Mouse (Mus musculus) spleen, adult 12 weeks (tissue): ENCODE results near the gene Plg.

Source experiments
- DNase-seq: peaks from one replicate; pipeline ENCODE4 v3.0.0; 2022; ENCODE audit warnings: low spot score

Gene Plg

GRCm38 (mm10) chr17:12385049-12385794, 6.8 kb downstream of the Plg start:
- DNase-seq: no peak

- no peak for DNase-seq
Measured at GRCm38 (mm10) chr17:12387781-12388180, 9.4 kb downstream of the Plg start.

- no peak for DNase-seq
Measured at GRCm38 (mm10) chr17:12388239-12388638, 9.8 kb downstream of the Plg start.

- DNase-seq: no peak
Measured at GRCm38 (mm10) chr17:12396163-12396677, 17.8 kb downstream of the Plg start.

GRCm38 (mm10) chr17:12403420-12403819, 25.0 kb downstream of the Plg start:
- no peak for DNase-seq

- DNase-seq: no peak
Measured at GRCm38 (mm10) chr17:12409346-12409944, 31.0 kb downstream of the Plg start.

- no peak for DNase-seq
Measured at GRCm38 (mm10) chr17:12412181-12412890, 33.9 kb downstream of the Plg start.

- DNase-seq: no peak
Measured at GRCm38 (mm10) chr17:12412891-12413237, 34.5 kb downstream of the Plg start.

- DNase-seq: no peak
Measured at GRCm38 (mm10) chr17:12415031-12415735, 36.8 kb downstream of the Plg start.

GRCm38 (mm10) chr17:12415741-12416140, 37.3 kb downstream of the Plg start:
- no peak for DNase-seq

- DNase-seq: peak; percentile 32
Measured at GRCm38 (mm10) chr17:12416250-12416895, 38.0 kb downstream of the Plg start.

- no peak for DNase-seq
Measured at GRCm38 (mm10) chr17:12419491-12420079, 41.2 kb downstream of the Plg start.

- no peak for DNase-seq
Measured at GRCm38 (mm10) chr17:12420886-12421574, 42.6 kb downstream of the Plg start.

- no peak for DNase-seq
Measured at GRCm38 (mm10) chr17:12422143-12422542, 43.7 kb downstream of the Plg start.

- DNase-seq: no peak
Measured at GRCm38 (mm10) chr17:12427156-12427555, 48.7 kb downstream of the Plg start.

GRCm38 (mm10) chr17:12428369-12428768, 50.0 kb downstream of the Plg start:
- DNase-seq: no peak

GRCm38 (mm10) chr17:12431707-12432106, 53.3 kb downstream of the Plg start:
- no peak for DNase-seq

- no peak for DNase-seq
Measured at GRCm38 (mm10) chr17:12437771-12438170, 59.4 kb downstream of the Plg start.

GRCm38 (mm10) chr17:12444561-12444960, 66.2 kb downstream of the Plg start:
- DNase-seq: no peak

GRCm38 (mm10) chr17:12451234-12451633, 72.8 kb downstream of the Plg start:
- DNase-seq: no peak
